In the genomic region with DNA sequence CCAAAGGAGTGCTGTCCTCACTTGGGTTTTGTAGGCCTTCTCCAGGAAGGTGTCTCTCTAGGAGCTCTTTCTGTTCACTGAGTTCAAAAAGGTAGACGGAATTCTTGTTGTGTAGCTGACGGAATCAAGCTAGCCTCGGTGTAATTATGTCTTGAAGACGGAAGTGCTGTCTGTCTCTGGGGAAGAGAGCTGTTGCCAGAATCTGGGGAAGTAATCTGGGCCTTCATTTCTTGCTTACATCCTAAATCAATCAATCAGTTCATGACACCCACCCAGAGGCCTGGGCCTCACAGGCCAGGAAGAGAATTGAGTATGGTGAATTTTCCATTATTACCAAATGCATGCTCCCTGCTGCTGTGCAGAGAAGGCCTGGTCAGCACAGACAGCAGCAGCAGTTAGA, we compare ENCODE assay signal across 9 mouse cellular contexts. TPM values are rescaled to one million over a fixed set of nuclear protein-coding genes. Genes with fewer than 3 reads are reported as not detected.
A peak's percentile ranks its signal among the peaks of the same experiment; 100 is the strongest.
DNase-seq lines count a peak whose midpoint lies in the region; ATAC-seq and TF ChIP-seq lines count a peak whose summit lies in the region.
"Had no signal": no experiment of that assay in that cellular context is flagged by ENCODE, and none has a peak within 500 bp of the region (broad histone marks: within the 10 kb centered on the region; RNA-seq: fewer than 3 reads in every experiment).

No protein-coding gene starts in this region.

- peak; percentile 46 for DNase-seq in kidney, adult 9 months
- no peak for DNase-seq in kidney, adult 18-20 months
- DNase-seq in kidney, postnatal 0 days (ENCODE audit: low spot score): no peak
- DNase-seq in midbrain, postnatal 0 days (ENCODE audit: low spot score): no peak
- DNase-seq in cerebellum, postnatal 10 days: no peak
- DNase-seq in left cerebral cortex, postnatal 10 days (ENCODE audit: extremely low spot score in 1 of 2, low spot score in 2 of 2): no peak
- no peak for DNase-seq in ovary, postnatal 36 days (ENCODE audit: low spot score)

- peak overlapping the region; percentile 87 for H3K4me2 ChIP-seq in forebrain, embryonic 13.5 days
- H3K4me2 ChIP-seq in kidney, postnatal 0 days (ENCODE audit: low read length): peak overlapping the region; percentile 79
- peak overlapping the region; percentile 91 for H3K4me2 ChIP-seq in midbrain, postnatal 0 days (ENCODE audit: low read depth, low read length, poor library complexity, severe bottlenecking)

- no peaks in the 10 kb centered on the region for H3K36me3 ChIP-seq in forebrain, embryonic 13.5 days (ENCODE audit: poor library complexity, severe bottlenecking)
- no peaks in the 10 kb centered on the region for H3K36me3 ChIP-seq in kidney, postnatal 0 days (ENCODE audit: insufficient read depth, low read length)
- H3K36me3 ChIP-seq in midbrain, postnatal 0 days (ENCODE audit: insufficient read depth, low read length): no peaks in the 10 kb centered on the region

- H3K9me3 ChIP-seq in forebrain, embryonic 13.5 days (replicated peaks): no peaks in the 10 kb centered on the region
- H3K9me3 ChIP-seq in kidney, postnatal 0 days (replicated peaks; ENCODE audit: low read length): no peaks in the 10 kb centered on the region
- no peaks in the 10 kb centered on the region for H3K9me3 ChIP-seq in midbrain, postnatal 0 days (ENCODE audit: low read length)

- peak overlapping the region; percentile 65 for H3K4me3 ChIP-seq in forebrain, embryonic 13.5 days
- peak overlapping the region; percentile 71 for H3K4me3 ChIP-seq in kidney, postnatal 0 days (replicated peaks; ENCODE audit: low read depth, low read length)
- no peak overlapping the region for H3K4me3 ChIP-seq in midbrain, postnatal 0 days (ENCODE audit: low read depth, low read length)

- no peak for TF ChIP-seq CTCF in kidney, postnatal 0 days (IDR thresholded peaks at IDR 0.05; ENCODE audit: low read depth)
- TF ChIP-seq CTCF in midbrain, postnatal 0 days (IDR thresholded peaks at IDR 0.05): no peak

- WGBS in forebrain, embryonic 13.5 days: 8% methylated on average over 4 of the region's 4 CpGs
- 2% methylated on average over 4 of the region's 4 CpGs for WGBS in kidney, postnatal 0 days
- 18% methylated on average over 4 of the region's 4 CpGs for WGBS in midbrain, postnatal 0 days

- H3K27me3 ChIP-seq in forebrain, embryonic 13.5 days: no peaks in the 10 kb centered on the region
- no peaks in the 10 kb centered on the region for H3K27me3 ChIP-seq in kidney, postnatal 0 days (ENCODE audit: insufficient read depth, low read length)
- no peaks in the 10 kb centered on the region for H3K27me3 ChIP-seq in midbrain, postnatal 0 days (ENCODE audit: insufficient read depth, low read length)

- H3K9ac ChIP-seq in forebrain, embryonic 13.5 days: peak overlapping the region; percentile 92
- peak overlapping the region; percentile 95 for H3K9ac ChIP-seq in kidney, postnatal 0 days (ENCODE audit: low read depth, low read length)
- H3K9ac ChIP-seq in midbrain, postnatal 0 days (replicated peaks; ENCODE audit: low read length, poor library complexity, severe bottlenecking): 0 out of 2 replicates have a peak overlapping the region, but pooled peaks have one; percentile 14

- peaks cover 69% of the 10 kb centered on the region for H3K4me1 ChIP-seq in forebrain, embryonic 13.5 days
- peaks cover 29% of the 10 kb centered on the region for H3K4me1 ChIP-seq in kidney, postnatal 0 days (replicated peaks; ENCODE audit: insufficient read depth, low read length)
- peaks cover 13% of the 10 kb centered on the region for H3K4me1 ChIP-seq in midbrain, postnatal 0 days (ENCODE audit: insufficient read depth, low read length)

- intact Hi-C loops in left cerebral cortex, postnatal 10 days (cut with DNase I): no loop called here

- H3K27ac ChIP-seq in forebrain, embryonic 13.5 days: no peak overlapping the region
- peak overlapping the region; percentile 60 for H3K27ac ChIP-seq in kidney, postnatal 0 days
- no peak overlapping the region for H3K27ac ChIP-seq in midbrain, postnatal 0 days (ENCODE audit: low read depth, low read length)

- no peak for ATAC-seq in forebrain, embryonic 13.5 days
- ATAC-seq in kidney, postnatal 0 days (replicated peaks; ENCODE audit: low FRiP score, low read depth): no peak
- ATAC-seq in midbrain, postnatal 0 days (ENCODE audit: low FRiP score): no peak

RNA-seq across cellular contexts. Expression of a gene that starts 48.8 kb away (rescaled TPM):
- polyA plus RNA-seq in forebrain, embryonic 13.5 days (2015; fragmentation: Nextera tagmentation; extraction: Ambion mirVana): 0.13 and 0.19 TPM in 2 replicates
- polyA plus RNA-seq in kidney, postnatal 0 days (2015; fragmentation: Nextera tagmentation; extraction: Ambion mirVana): 0.08 TPM in 2 replicates
- total RNA-seq in midbrain, postnatal 0 days (2014; rRNA removed): 0.19 TPM in 1 of 2 replicates, not detected in the other
- polyA plus RNA-seq in midbrain, postnatal 0 days (2015; fragmentation: Nextera tagmentation; extraction: Ambion mirVana): 0.07 and 0.20 TPM in 2 replicates
- not detected for total RNA-seq in left cerebral cortex, postnatal 10 days (2021)
- total RNA-seq: hematopoietic stem cell, adult 5-6 weeks had no signal

Comparison
In these comparisons a context has a peak if more than half of its experiments do, and no peak if none do; other contexts are left out.
1. H3K9ac ChIP-seq: peak in every context shown above with its lines; median percentile 95 in kidney, postnatal 0 days; 92 in forebrain, embryonic 13.5 days; 14 in midbrain, postnatal 0 days.